Mouse (Mus musculus): ENCODE results near the gene Nabp1.
A peak's percentile ranks its signal among the peaks of the same experiment; 100 is the strongest.

DNA sequence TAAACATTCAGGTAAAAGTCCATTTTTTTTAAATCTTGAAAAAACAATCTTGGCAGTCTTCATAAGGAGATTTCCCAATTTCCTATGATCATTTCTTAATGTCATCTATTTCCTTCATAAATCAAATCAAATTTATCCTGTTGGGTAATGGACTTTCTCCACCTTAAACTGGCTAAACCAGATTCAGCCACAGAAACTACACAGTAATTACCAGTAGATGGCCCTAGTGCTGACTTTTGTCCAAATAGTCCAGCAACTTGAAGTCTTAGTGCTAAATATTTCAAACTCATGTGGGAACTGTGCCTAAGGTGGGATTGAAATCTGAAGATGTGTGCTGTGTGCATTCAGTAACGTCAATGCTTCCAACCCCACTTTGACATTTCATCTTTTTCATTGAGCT is 11.8 kb downstream of the Nabp1 start:
- TF ChIP-seq CTCF (IDR thresholded peaks at IDR 0.05; ENCODE audit: low read depth), result peak; percentile 31; the same call in 1 of the 2 replicates
- no peak for TF ChIP-seq EP300 (IDR thresholded peaks at IDR 0.05; ENCODE audit: low read depth)

All from liver, embryonic 14.5 days (tissue).